ENCODE assay signal across 16 mouse cellular contexts in the genomic region with DNA sequence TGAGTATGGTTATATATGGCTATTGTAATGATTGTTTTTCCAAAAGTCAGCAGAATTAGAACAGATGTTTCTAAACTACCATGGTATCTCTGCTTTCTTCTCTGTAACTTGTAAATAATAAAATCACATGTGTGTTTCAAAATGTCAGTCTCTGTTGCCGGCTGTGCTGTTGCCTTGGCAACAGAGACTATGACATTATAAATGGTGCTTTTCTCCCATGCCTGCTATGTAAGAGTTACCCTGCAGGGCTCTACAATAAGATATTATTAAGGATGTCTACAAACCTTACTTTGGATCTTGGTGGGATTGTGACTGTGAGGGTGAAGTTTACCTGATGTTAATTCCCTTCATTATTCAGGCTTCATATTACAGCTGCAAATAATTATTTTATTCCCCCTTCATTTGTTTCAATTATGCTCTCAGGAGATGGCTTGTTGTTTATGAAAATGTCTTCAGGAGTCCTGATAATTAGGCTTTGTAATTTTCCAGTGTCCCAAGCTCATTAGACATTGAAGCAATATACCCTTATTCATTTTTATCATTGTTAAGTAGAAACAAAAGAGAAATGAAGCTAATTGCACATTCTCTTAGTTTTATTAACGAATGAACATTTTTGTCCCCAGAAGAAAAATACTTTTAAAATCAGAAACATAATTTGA.
DNase-seq lines count a peak whose midpoint lies in the region; ATAC-seq lines count a peak whose summit lies in the region.
"Had no signal": no experiment of that assay in that cellular context is flagged by ENCODE, and none has a peak within 500 bp of the region (broad histone marks: within the 10 kb centered on the region; RNA-seq: fewer than 3 reads in every experiment).

No protein-coding gene starts in this region.

- peak; percentile 6 for DNase-seq in embryonic facial prominence, embryonic 14.5 days (ENCODE audit: low spot score)
- no peak for DNase-seq in embryonic facial prominence, embryonic 10.5 days (ENCODE audit: low spot score)
- DNase-seq in neural tube, embryonic 10.5 days (ENCODE audit: extremely low spot score, low spot score): no peak
- DNase-seq: adrenal gland, postnatal 25 days; cerebellum, adult 18-20 months; kidney, postnatal 25 days; left cerebral cortex, postnatal 4 days; right cerebral cortex, postnatal 25 days; thymus, postnatal 14 days had no signal

- 46% methylated on average over 2 of the region's 2 CpGs for WGBS in embryonic facial prominence, embryonic 14.5 days
- WGBS in embryonic facial prominence, embryonic 10.5 days: 74% methylated on average over 2 of the region's 2 CpGs
- WGBS in neural tube, embryonic 12.5 days: 50% methylated on average over 2 of the region's 2 CpGs
- 44% methylated on average over 2 of the region's 2 CpGs for WGBS in hindbrain, embryonic 16.5 days
- WGBS in neural tube, embryonic 14.5 days: 35% methylated on average over 2 of the region's 2 CpGs

- no peak overlapping the region for H3K4me3 ChIP-seq in embryonic facial prominence, embryonic 14.5 days (ENCODE audit: low read depth, low read length)
- no peak overlapping the region for H3K4me3 ChIP-seq in embryonic facial prominence, embryonic 10.5 days
- no peak overlapping the region for H3K4me3 ChIP-seq in neural tube, embryonic 12.5 days
- H3K4me3 ChIP-seq in hindbrain, embryonic 16.5 days (ENCODE audit: low read length): no peak overlapping the region
- H3K4me3 ChIP-seq in neural tube, embryonic 14.5 days (ENCODE audit: low read depth, low read length): no peak overlapping the region
- H3K4me3 ChIP-seq: heart, embryonic 15.5 days had no signal

- H3K36me3 ChIP-seq in embryonic facial prominence, embryonic 14.5 days (ENCODE audit: control insufficient read depth, insufficient read depth, low read length): no peaks in the 10 kb centered on the region
- H3K36me3 ChIP-seq in embryonic facial prominence, embryonic 10.5 days (replicated peaks): no peaks in the 10 kb centered on the region
- H3K36me3 ChIP-seq in neural tube, embryonic 12.5 days: no peaks in the 10 kb centered on the region
- H3K36me3 ChIP-seq in hindbrain, embryonic 16.5 days (ENCODE audit: control insufficient read depth, insufficient read depth, low read length): no peaks in the 10 kb centered on the region
- H3K36me3 ChIP-seq in neural tube, embryonic 14.5 days (ENCODE audit: control insufficient read depth, insufficient read depth, low read length): no peaks in the 10 kb centered on the region
- H3K36me3 ChIP-seq: heart, embryonic 15.5 days had no signal

- no peaks in the 10 kb centered on the region for H3K9me3 ChIP-seq in embryonic facial prominence, embryonic 14.5 days (ENCODE audit: control insufficient read depth, low read length)
- no peaks in the 10 kb centered on the region for H3K9me3 ChIP-seq in embryonic facial prominence, embryonic 10.5 days
- no peaks in the 10 kb centered on the region for H3K9me3 ChIP-seq in neural tube, embryonic 12.5 days
- no peaks in the 10 kb centered on the region for H3K9me3 ChIP-seq in hindbrain, embryonic 16.5 days (ENCODE audit: control insufficient read depth, low read length)
- H3K9me3 ChIP-seq in neural tube, embryonic 14.5 days (ENCODE audit: control insufficient read depth, low read length): no peaks in the 10 kb centered on the region
- H3K9me3 ChIP-seq: heart, embryonic 15.5 days had no signal

- no peaks in the 10 kb centered on the region for H3K27me3 ChIP-seq in embryonic facial prominence, embryonic 14.5 days (replicated peaks; ENCODE audit: control insufficient read depth, insufficient read depth, low read length)
- H3K27me3 ChIP-seq in embryonic facial prominence, embryonic 10.5 days (replicated peaks; ENCODE audit: low read depth, poor library complexity, severe bottlenecking): no peaks in the 10 kb centered on the region
- H3K27me3 ChIP-seq in neural tube, embryonic 12.5 days (replicated peaks): no peaks in the 10 kb centered on the region
- H3K27me3 ChIP-seq in hindbrain, embryonic 16.5 days (replicated peaks; ENCODE audit: control insufficient read depth, insufficient read depth, low read length): no peaks in the 10 kb centered on the region; the same call in 1 of the 2 replicates
- no peaks in the 10 kb centered on the region for H3K27me3 ChIP-seq in neural tube, embryonic 14.5 days (ENCODE audit: control insufficient read depth, insufficient read depth, low read length)
- H3K27me3 ChIP-seq: heart, embryonic 15.5 days had no signal

- no peak overlapping the region for H3K4me2 ChIP-seq in embryonic facial prominence, embryonic 14.5 days (ENCODE audit: low read depth, low read length)
- H3K4me2 ChIP-seq in neural tube, embryonic 12.5 days (replicated peaks): no peak overlapping the region
- H3K4me2 ChIP-seq in hindbrain, embryonic 16.5 days (ENCODE audit: low read length): no peak overlapping the region
- H3K4me2 ChIP-seq in neural tube, embryonic 14.5 days (ENCODE audit: low read depth, low read length): no peak overlapping the region
- H3K4me2 ChIP-seq: heart, embryonic 15.5 days had no signal

- H3K27ac ChIP-seq in embryonic facial prominence, embryonic 14.5 days (replicated peaks; ENCODE audit: low read depth, low read length): no peak overlapping the region
- no peak overlapping the region for H3K27ac ChIP-seq in embryonic facial prominence, embryonic 10.5 days (replicated peaks)
- H3K27ac ChIP-seq in neural tube, embryonic 12.5 days: no peak overlapping the region
- H3K27ac ChIP-seq in hindbrain, embryonic 16.5 days (ENCODE audit: low read depth, low read length): no peak overlapping the region
- no peak overlapping the region for H3K27ac ChIP-seq in neural tube, embryonic 14.5 days (ENCODE audit: low read depth, low read length)
- H3K27ac ChIP-seq: heart, embryonic 15.5 days had no signal

- no peak overlapping the region for H3K9ac ChIP-seq in embryonic facial prominence, embryonic 14.5 days (ENCODE audit: low read depth, low read length)
- no peak overlapping the region for H3K9ac ChIP-seq in neural tube, embryonic 12.5 days
- H3K9ac ChIP-seq in hindbrain, embryonic 16.5 days (ENCODE audit: low read depth, low read length): no peak overlapping the region
- no peak overlapping the region for H3K9ac ChIP-seq in neural tube, embryonic 14.5 days (replicated peaks; ENCODE audit: low read depth, low read length)
- H3K9ac ChIP-seq: heart, embryonic 15.5 days had no signal

- no peaks in the 10 kb centered on the region for H3K4me1 ChIP-seq in embryonic facial prominence, embryonic 14.5 days (ENCODE audit: control insufficient read depth, insufficient read depth, low read length)
- H3K4me1 ChIP-seq in embryonic facial prominence, embryonic 10.5 days: no peaks in the 10 kb centered on the region
- H3K4me1 ChIP-seq in neural tube, embryonic 12.5 days: no peaks in the 10 kb centered on the region
- peaks cover 4% of the 10 kb centered on the region for H3K4me1 ChIP-seq in hindbrain, embryonic 16.5 days (ENCODE audit: control insufficient read depth, insufficient read depth, low read depth, low read length)
- H3K4me1 ChIP-seq in neural tube, embryonic 14.5 days (ENCODE audit: control insufficient read depth, insufficient read depth, low read length): no peaks in the 10 kb centered on the region
- H3K4me1 ChIP-seq: heart, embryonic 15.5 days had no signal

- ATAC-seq in embryonic facial prominence, embryonic 14.5 days (ENCODE audit: low read depth): peak; percentile 33; the same call in 1 of the 2 replicates
- ATAC-seq in neural tube, embryonic 12.5 days (ENCODE audit: low FRiP score, low read depth): peak; percentile 67
- ATAC-seq in hindbrain, embryonic 16.5 days: peak; percentile 88
- ATAC-seq in neural tube, embryonic 14.5 days (ENCODE audit: low read depth): peak; percentile 87
- ATAC-seq in frontal cortex, adult (ENCODE audit: low TSS enrichment): no peak
- no peak for ATAC-seq in megakaryocyte, adult 5-6 weeks (ENCODE audit: poor library complexity, severe bottlenecking)
- ATAC-seq: intestine, embryonic 16.5 days had no signal

Comparison
In these comparisons a context has a peak if more than half of its experiments do, and no peak if none do; other contexts are left out.
1. ATAC-seq: peak in embryonic facial prominence, embryonic 14.5 days (single experiment), neural tube, embryonic 12.5 days (single experiment), hindbrain, embryonic 16.5 days (single experiment) and neural tube, embryonic 14.5 days (single experiment); none in frontal cortex, adult (single experiment) and megakaryocyte, adult 5-6 weeks (single experiment).